Mouse (Mus musculus): ENCODE results near the gene Ggta1.

The Ggta1 gene

DNA sequence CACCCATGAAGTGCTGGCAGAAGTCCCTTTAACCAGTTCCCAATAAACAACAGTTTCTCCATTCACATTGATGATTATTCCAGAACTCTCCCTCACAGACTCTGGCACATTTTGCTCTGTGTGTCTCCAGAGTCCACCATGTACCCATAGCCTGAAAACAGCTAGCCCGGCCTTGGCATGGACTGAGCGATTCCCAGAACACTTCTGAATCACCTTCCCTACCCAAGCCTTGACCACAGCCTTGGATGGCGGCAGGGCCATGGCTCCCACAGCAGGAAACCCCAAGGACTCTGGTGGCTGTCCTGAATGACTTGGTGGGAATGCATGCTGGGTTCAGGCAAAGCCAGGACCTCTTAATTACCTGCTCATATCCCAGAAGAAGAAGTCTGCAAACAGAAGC lies 22.6 kb downstream of the Ggta1 start:
- no peak for DNase-seq (ENCODE audit: low spot score)

- no peak for DNase-seq (ENCODE audit: low spot score)
Observed at GRCm38 (mm10) chr2:35437796-35438195, 25.2 kb downstream of the Ggta1 start.

- DNase-seq (ENCODE audit: low spot score) = no peak
Observed at GRCm38 (mm10) chr2:35434576-35435123, 28.4 kb downstream of the Ggta1 start.

DNA sequence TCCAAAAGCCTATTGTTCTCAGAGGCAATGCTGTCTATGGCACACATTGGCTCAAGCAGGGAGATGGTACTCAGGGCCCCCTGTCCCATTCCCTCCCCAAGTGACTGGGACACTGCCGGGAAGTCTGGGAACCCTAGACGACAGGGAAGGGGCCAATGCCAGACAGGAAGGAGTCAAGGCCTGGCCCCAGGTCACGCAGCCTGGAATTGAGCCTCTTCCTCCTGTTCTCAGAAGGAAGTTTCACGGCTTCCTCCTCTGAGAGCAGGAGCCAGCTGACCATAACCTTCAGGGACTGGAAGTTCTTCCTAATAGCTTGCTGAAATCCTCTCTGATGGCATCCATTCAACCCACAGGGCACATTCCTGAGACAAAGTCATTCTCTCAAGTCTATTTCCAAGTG lies 29.6 kb downstream of the Ggta1 start:
- no peak for DNase-seq (ENCODE audit: low spot score)

DNA sequence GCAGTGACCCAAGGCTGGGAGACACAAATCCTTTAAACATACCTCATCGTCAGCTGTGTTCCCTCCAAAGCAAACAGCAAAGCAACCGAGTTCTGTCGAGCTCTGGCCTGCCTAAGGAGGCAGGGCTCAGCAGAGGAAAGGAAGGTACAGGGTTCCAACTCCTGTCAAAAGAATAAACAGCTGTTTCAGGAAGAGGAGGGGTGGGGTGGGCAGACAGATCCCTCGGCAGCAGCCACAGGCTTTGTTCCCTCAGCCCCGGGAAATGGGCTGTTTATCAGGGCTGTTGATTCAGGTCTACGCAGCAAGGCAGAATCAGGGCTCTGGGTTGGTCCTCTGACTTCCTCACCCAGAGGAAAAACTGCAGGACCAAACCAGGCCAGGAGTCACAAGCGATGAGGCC lies 30.6 kb downstream of the Ggta1 start:
- DNase-seq (ENCODE audit: low spot score) = no peak

DNA sequence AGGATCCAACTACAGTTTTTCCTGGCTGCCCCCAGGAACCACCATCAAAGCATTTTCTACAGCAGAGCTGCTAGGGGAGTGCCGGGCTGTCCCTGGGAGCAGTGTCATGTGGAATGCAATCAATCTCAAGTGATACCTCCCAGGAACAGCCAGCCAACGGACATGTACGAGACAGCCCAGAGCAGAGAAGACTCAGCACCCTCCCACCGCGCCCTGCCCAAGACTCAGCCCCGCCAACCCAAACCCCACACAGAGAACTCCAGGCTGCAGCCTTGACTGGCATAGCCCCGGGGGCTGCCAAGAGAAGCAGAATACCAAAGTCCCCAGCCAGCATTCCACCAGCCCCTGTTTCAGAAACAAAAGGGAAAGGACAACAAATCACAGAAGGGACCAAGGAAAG lies 31.0 kb downstream of the Ggta1 start:
- DNase-seq (ENCODE audit: low spot score) = no peak

DNA sequence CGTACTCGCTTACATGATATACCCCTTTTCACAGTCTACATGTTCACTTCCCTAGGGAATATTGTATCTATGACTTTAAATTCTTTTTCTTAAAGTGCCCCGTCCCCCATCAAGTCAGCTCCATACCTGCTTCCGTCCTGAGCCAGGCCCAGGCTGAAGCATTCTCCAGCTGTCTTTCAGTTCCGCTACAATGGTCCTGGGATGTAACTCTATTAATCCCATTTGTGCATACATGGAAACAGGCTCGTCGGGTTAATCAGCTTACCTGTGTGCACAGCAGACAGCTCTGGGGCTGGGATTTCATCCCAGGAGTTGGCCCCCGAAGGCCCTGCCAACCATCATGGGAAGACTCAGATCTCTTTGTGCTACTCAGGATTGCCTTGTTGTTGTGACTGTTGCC lies 32.2 kb downstream of the Ggta1 start:
- DNase-seq (ENCODE audit: low spot score) = no peak

GRCm38 (mm10) chr2:35428615-35429300 lies 34.3 kb downstream of the Ggta1 start:
- DNase-seq (ENCODE audit: low spot score) = no peak

GRCm38 (mm10) chr2:35427559-35427958 lies 35.5 kb downstream of the Ggta1 start:
- no peak for DNase-seq (ENCODE audit: low spot score)

- no peak for DNase-seq (ENCODE audit: low spot score)
Observed at GRCm38 (mm10) chr2:35423711-35424339, 39.2 kb downstream of the Ggta1 start.

DNA sequence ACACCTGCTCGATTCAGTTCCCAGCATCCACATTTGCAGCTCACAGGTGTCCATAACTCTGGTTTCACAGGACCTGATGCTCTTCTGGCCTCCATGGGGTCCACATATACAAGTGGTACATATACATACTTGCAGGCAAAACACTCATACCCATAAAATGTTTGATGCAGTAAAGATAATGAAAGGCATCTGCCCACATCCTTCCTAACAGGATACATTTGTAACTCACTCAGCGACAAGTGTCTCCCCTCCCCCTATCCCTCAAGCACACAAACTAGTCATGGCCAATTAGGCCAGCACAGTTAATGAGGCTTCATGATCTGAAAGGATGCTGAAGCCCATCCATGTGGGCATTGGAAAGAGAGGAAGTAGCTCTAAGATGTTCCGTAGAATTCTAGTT lies 40.6 kb downstream of the Ggta1 start:
- no peak for DNase-seq (ENCODE audit: low spot score)

DNA sequence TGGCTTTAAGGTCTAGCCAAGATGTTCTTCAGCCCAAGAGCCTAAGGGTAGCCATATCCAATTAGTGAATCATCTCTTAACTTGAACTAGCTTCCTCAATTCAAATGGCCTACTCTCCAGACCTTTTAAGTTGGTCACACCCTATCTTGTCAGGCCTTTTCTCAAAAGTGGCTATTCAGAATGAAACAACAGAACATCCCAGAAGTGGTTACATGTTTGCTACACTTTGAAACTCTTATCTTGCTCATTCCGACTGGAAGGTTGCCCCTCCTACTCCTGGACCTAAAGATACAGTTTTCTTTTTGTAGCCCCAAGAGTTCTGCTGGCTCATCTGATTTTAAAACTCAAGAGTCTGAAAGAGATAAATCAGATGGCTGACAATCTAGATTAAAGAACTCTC lies 42.4 kb downstream of the Ggta1 start:
- DNase-seq (ENCODE audit: low spot score) = no peak

GRCm38 (mm10) chr2:35419671-35420070 lies 43.4 kb downstream of the Ggta1 start:
- DNase-seq (ENCODE audit: low spot score) = no peak

- no peak for DNase-seq (ENCODE audit: low spot score)
Observed at GRCm38 (mm10) chr2:35419243-35419642, 43.8 kb downstream of the Ggta1 start.

GRCm38 (mm10) chr2:35417231-35417630 lies 45.8 kb downstream of the Ggta1 start:
- DNase-seq (ENCODE audit: low spot score) = no peak

GRCm38 (mm10) chr2:35416473-35416872 lies 46.6 kb downstream of the Ggta1 start:
- DNase-seq (ENCODE audit: low spot score) = no peak

- no peak for DNase-seq (ENCODE audit: low spot score)
Observed at GRCm38 (mm10) chr2:35412810-35413209, 50.2 kb downstream of the Ggta1 start.

DNA sequence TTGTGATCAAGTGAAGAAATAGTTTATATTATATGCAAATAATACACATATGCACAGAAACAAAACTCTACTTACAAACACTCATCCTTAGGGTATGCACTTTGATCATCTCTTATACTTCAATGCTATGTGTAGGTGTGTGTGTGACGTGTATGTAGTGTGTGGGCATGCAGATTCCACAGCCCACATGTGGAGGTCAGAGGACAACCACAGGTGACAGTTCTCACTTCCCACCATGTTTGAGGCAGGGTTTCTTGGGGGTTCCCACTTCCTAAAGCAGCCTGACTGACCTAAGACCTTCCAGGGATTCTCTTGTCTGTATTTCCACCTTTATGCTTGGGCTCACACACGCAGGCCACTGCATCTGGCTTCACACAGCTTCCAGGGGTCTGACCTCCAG lies 50.8 kb downstream of the Ggta1 start:
- no peak for DNase-seq (ENCODE audit: low spot score)

DNA sequence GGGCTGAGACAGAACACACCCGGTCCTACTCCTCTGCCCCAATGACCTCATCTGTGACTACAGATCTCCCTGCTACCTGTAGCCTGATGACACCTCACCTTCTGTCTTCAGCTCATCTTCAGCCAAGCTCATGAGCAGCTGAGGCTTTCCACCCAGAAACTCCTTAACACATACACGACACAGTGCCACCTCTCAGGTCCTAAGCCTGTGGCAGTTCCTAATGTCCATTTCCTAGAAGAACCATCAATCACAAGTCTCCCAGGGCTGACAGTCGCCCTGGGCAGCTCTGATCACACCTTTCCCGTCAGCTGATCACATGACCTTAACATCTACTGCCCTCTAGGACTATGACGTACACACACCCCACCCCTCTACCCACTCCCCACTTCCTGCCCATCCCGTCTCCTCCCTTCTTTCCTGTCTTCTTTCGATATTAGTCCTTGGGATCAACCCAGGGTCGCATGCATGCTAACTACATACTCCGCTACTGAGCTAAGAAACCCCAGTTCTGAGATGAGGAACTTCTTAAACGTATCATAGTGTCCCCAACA lies 51.3 kb downstream of the Ggta1 start:
- no peak for DNase-seq (ENCODE audit: low spot score)

- DNase-seq (ENCODE audit: low spot score) = no peak
Observed at GRCm38 (mm10) chr2:35409466-35409865, 53.6 kb downstream of the Ggta1 start.

DNA sequence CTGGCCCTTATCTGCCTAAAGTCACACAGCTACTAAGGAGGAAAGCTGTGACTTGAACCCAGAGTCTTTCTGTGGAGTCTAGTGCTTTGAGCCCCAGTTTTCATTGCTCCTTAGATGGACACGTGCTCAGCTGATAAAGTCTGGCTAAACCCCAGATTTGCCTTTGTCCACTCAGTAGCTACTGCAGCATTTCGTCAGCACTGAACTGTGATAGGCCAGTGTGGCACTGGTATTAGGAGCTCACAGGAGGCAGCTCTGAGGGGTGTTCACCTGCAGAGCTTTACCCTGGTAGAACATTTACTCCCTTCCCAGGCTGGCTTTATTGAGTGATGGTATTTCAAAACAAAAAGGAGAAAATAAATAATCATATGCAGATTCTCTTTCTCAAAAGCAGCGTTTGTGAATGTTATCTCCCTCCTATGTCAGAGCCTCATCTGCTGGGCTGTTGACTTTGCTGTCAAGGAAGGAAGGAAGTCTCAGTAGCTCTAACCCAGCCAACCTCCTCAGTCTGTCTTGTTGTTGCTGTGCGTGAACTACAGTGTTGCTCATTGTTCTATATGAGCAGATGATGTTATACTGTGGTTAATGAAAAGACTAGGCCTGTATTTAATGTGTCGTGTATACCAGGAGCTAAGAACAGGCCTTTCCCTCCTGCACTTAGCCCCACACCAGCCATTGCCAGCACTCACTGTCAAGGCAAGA lies 54.5 kb downstream of the Ggta1 start:
- no peak for DNase-seq (ENCODE audit: low spot score)

GRCm38 (mm10) chr2:35407878-35408277 lies 55.2 kb downstream of the Ggta1 start:
- no peak for DNase-seq (ENCODE audit: low spot score)

- DNase-seq (ENCODE audit: low spot score) = no peak
Observed at GRCm38 (mm10) chr2:35407266-35407665, 55.8 kb downstream of the Ggta1 start.

Data from spleen, adult 12 weeks (tissue).